Mouse (Mus musculus) induced T-regulatory cell, adult 2 months (primary cell): Measurements from ENCODE around the gene Eps8l1.
"Not testable (repeated sequence)": the region's sequence is repeated elsewhere in the genome, so short reads cannot be mapped to it uniquely, and the experiment has no call there.

Experiments used
- DNase-seq: peaks from one replicate; pipeline ENCODE4 v3.0.0-alpha.2; 2012; ENCODE audit warnings: low read depth

The Eps8l1 gene

DNA sequence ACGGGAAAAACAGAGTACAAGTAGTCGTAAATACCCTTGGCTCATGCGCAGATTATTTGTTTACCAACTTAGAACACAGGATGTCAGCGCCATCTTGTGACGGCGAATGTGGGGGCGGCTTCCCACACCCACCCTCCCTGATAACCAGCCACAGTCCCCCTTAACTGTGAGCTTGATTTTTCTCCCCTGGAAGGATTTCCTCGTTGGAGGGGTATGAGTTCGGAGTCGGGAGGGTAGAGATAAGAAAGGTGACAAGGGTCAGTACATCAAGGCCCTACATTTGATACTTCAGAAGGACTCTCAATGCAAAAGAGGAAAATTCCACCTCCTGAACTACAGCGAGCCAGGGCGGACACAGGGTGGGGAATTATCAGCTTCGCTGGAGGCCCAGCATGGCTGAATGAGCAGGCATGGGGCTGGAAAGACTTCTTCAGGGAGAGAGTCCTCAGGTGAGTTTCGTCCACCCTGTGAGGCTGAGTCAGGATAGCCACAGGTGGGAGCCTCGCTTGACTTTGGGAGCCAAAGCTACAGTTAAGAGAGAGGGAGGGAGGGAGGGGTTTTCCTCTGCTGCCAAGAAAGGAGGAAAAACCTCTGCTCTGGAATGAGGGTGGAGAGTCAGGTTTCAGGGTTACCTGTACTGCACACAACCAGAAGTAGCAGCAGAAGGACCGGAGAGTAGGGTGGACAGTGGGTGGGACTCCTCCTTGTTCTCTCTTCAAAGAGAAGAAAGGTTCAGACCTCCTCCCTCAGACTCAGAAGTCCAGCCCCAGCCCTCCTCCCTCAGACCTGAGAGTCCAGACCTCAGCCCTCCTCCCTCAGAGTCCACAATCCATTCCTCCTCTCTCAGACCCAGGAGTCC lies at the start of gene Eps8l1:
Gene Eps8l1 (plus strand): TSS at position 99 of the 859 bp plus-strand sequence.
- peak; percentile 68 for DNase-seq

- not testable (repeated sequence) for DNase-seq
Observed at GRCm38 (mm10) chr7:4412406-4412805, 48.1 kb upstream of the Eps8l1 start.

DNA sequence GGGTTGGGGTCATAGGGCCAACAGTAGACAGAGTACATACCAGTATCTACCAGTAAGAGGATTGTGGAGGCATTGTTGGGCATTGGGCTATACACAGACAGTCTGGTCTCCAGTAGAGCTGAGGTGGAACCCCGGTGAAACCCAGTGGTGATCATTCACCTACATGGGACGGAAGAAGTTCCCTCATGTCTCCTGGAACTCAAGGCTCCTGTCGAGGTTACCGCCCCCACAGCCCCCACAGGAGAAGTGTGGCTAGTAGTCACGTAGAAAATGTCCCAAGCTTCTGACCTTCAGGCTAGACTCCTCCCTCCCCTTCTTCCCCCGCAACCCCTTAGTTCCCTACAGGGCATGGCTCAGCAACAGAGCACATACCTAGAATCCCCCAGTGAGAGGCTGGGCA lies 40.8 kb upstream of the Eps8l1 start:
- DNase-seq = no peak

DNA sequence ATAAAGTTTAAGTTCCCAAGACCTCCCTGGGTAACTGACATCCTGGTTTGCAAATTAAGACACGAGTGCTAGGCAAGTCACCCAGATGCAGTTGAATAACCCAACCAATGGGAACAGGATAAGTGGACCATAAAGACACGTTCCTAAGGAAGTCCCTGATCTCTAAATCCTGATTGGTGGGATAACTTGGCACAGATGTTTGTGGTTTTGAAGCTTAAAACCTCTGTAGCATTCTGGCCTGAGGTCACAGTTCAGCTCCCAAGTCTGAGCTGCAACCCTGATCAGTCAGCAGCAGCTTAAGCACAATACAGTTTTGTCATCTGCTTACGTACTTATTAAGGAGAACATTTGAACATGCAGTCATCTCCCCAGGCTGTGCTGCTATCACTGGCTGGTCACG lies 40.2 kb upstream of the Eps8l1 start:
- DNase-seq = no peak

- peak; percentile 97 for DNase-seq
Observed at GRCm38 (mm10) chr7:4427161-4427912, 33.1 kb upstream of the Eps8l1 start.

- DNase-seq = no peak
Observed at GRCm38 (mm10) chr7:4430246-4430844, 30.1 kb upstream of the Eps8l1 start.

DNA sequence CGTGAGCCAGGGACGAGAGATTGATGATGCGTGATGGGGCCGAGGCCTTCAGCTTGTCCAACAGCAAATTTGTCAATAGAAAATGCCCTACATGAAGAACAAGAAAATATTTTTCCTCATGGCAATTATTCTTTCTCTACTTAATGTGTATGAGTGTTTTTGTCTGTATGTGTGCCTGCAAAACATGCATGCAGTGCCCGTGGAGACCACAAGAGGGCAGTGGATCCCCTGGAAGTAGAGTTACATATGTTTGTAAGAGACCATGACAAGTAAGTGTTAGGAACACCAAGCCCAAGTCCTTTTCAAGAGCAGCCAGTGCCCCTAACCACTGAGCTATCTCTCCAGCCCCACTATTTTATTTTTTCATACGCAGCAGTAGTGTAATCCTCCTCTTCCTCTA lies 28.9 kb upstream of the Eps8l1 start:
- DNase-seq = peak; percentile 86

DNA sequence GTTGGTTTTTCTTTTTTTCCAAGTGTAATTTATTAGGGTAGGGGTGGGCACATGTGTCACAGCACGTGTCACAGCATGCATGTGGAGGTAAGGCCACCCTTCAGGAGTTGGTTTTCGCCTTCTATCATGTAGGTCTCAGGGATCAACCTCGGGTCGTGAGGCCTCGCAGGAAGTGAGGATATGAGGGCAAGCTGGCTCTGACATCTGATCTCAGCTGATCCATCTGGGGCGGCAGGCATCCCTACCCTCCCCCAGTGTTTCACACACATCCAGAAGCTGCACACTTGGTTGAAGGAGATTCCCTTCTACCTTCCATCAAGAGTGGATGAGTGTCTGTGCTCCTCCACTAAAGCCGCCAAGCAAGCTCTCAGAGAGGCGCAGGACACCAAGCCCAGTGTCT lies 28.4 kb upstream of the Eps8l1 start:
- DNase-seq = no peak

DNA sequence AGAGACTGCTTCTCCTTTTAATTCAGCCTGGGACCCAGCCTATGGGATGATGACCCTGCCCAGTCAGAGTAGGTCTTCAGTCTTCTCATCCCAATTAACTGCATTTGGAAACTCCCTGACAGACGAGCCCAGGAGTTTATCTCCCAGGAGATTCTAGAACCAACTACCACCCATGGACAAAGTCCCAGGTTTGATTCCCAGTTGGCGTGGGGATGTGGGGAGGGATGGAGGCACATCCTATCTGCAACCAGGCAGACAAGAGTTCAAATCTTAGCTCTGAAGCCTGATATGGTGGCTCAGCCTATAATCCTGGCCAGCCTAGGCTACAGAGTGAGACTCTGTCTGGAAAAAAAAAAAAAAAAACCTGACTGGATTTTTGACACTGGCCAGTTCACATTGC lies 22.8 kb upstream of the Eps8l1 start:
- no peak for DNase-seq

DNA sequence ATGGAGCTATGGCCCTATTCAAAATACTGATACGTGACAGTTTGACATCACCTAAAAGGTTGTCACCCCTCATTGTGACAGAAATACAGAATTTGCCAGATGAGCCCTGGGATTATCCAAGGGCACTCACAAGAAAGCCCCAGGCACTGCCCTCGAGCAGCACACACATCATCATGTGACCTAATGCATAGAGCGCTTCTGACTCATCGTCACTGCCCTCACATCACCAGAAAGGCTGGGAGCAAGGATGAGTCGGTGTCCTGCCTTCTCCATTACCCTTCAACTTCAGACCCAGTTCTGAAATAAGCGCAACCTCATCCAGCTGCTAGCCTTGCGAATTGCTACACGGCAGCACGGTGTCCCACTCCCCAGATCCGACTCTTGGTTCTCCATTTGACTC lies 19.9 kb upstream of the Eps8l1 start:
- no peak for DNase-seq

GRCm38 (mm10) chr7:4445216-4445791 lies 15.2 kb upstream of the Eps8l1 start, which contains the start of gene Rdh13:
Rdh13 (minus strand) TSS chr7:4445649.
- DNase-seq = peak; percentile 87

GRCm38 (mm10) chr7:4447138-4447537 lies 13.3 kb upstream of the Eps8l1 start:
- peak; percentile 62 for DNase-seq

DNA sequence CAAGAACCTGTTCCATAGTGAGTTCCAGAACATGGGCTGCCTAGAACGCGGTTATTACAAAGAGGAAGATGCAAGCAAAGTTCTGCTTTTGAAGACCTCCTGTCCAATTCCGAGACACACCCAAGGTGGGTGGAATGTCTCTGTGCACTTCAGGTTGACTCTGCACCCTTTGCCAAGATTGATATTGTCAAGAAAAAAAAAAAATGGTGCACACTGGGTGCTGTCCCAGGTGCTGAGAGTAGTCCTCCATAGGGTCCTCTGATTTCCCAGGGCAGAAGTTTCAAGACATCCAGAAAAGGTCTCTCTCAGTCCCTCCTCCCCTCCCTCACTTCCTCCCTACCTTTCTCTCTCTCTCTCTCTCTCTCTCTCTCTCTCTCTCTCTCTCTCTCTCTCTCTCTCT lies 12.0 kb upstream of the Eps8l1 start:
- no peak for DNase-seq

DNA sequence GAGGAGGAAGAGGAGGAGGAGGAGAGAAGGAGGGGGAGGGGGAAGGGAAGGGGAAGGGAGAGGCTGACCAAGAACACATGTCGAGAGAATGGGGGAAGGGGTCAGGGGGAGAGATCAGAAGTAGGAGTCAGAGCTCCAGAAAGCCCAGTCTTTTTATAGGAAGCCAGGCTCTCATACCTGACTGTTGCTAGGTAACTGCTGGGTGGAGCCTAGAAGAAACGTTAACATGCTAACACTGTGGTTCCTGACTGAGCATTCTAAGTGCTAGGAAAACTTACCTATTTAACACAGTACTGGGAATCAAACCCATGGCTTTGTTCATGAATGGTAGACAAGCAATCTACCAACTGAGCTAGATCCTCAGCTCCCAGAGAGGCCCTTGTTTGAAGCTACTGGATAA lies 11.3 kb upstream of the Eps8l1 start:
- no peak for DNase-seq

DNA sequence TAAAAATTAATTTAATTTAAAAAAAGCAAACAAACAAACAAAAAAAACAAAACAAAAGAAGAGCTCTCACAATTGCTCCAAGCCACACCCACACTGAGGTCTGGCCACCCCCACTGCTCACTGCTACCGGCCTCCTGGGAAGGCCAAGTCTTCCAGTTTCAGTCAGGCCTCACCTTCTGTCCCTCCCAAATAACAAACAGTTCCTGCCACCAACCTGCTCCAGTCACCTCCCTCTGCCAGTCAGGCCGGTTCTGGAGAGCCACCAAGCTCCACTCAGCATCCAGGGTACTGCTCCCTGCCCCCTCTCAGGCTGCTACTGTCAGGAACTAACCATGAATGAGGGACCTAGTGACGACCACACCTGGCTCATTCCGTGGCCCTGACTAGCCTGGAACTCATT lies 7.8 kb upstream of the Eps8l1 start:
- DNase-seq = no peak

DNA sequence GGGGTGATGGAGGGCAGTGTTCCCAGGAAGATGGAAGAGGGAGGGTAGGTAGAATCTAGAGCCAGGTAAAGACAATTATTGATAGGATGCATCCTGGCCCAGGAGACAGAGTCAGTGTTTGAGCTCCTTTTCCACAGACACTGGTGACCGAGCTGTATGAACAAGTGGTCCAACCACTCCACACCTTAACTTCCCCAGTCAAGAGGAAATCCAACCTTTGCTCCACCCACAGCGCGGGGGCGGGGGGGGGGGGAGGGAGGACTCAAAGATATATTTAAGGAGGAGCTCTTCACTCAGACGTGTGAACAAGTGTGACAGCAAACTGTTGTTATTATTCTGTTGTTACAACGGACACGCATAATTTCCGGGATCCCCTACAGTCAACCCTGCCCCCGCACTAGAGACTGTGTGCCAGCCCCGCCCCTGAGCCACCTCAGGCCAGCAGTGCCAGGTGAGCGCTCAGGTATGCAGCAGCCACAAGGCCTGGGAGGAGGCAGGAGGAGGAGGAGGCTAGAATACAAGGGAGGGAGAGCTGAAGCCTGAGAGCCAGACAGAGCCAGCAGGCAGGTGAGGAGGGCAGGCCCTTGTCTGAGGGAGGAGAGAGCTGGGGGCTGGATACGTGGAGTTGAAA lies 3.8 kb downstream of the Eps8l1 start:
- peak; percentile 79 for DNase-seq

DNA sequence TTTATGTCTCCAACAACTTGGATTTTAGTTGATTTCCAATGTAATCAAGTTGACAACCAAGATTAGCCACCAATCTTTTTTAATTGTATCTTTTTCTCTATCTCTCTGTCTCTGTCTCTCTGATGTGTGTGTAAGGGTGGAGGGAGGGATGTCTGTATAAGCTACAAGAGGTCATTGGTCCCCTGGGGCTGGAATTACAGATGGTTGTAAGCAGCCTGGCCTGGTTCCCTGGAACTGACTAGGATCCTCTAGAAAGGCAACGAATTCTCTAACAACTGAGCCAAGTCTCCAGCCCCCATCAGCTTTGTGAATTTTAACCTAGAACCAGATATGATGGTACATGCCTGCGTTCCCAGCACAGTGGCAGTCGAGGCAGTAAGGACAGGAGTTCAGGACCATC lies 7.3 kb downstream of the Eps8l1 start:
- DNase-seq = no peak

DNA sequence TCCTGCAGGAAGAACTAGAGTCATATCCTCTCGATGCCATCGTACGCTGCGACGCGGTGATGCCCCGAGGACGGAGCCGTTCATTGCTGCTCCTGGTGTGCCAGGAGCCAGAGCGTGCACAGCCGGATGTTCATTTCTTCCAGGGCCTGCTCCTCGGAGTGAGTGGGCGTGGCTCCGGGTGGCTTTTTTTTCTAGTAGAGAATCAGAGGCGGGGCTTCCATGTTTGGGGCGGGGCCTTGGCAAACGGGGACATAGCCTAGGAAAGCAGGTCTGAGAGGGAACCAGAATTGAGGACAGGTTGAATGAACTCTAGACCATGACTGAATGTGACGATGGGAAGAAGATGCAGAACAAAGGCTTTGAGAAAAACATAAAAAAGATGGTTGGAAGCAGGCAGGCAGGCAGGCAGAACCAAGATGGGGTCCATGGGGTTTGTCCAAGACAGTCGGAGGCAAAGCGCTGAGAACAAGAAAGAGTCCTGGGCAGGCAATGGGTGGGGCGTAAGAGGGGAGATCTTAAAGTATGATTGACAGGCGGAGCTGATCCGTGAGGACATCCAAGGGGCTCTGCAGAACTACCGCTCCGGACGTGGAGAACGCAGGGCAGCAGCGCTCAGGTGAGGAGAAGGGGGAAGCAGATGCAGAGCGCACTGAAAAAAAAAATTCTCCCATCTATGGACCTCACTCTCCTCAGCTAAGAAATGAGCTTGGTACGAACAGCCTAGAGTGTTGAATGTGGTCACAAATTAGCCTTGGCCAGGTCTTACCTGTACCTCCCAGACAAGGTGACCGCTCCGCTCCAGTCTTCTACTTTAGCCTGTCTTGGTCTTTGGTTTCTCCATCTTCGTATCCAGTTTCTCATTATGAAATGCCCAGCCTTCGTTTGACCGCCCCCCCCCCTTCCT lies 10.1 kb downstream of the Eps8l1 start:
- peak; percentile 64 for DNase-seq

GRCm38 (mm10) chr7:4471179-4471555 lies 10.7 kb downstream of the Eps8l1 start:
- peak; percentile 49 for DNase-seq

DNA sequence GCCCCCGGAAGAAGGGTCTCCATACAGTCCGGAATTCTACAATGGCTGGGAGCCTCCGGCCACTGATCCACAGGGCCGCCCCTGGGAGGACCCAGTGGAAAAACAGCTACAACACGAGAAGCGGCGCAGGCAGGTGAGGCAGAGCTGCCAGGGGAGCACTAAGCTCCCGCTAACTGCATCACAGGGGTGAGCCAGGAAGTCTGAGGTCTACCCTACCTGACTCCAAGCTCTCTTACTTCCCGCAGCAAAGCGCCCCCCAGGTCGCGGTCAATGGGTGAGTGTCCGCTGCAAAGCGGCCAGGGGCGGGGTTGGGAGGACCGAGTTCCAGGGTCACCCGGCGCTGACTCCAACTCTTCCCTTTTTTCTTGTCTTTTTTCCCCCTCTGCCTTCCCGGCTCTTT lies 13.5 kb downstream of the Eps8l1 start:
- DNase-seq = no peak
